Mouse (Mus musculus) cerebellum, adult 9-10 months (tissue): ENCODE measurements around the gene Cd80.

ENCODE experiments used
- DNase-seq: peaks from one replicate; pipeline ENCODE4 v3.0.0; 2022

Cd80 gene

GRCm38 (mm10) chr16:38536544-38537146 is 81.3 kb downstream of the Cd80 start:
- peak; percentile 72 for DNase-seq

GRCm38 (mm10) chr16:38538716-38539380 is 83.5 kb downstream of the Cd80 start:
- no peak for DNase-seq
